Mouse (Mus musculus) embryonic facial prominence, embryonic 11.5 days (tissue): ENCODE data around the gene Sall1. TPM values are rescaled to one million over a fixed set of nuclear protein-coding genes. Genes with fewer than 3 reads are reported as not detected.

ENCODE experiments used
- ATAC-seq: fragments of 200-750 bp; cut with Nextera tagmentation; replicated peaks from 2 replicates; pipeline ENCODE4 v1.8.0; 2017; ENCODE audit warnings: low read depth; ENCODE audit not compliant: insufficient number of reproducible peaks, low FRiP score, low TSS enrichment
- DNase-seq: peaks from one replicate; pipeline ENCODE4 v3.0.0-alpha.2; 2015; ENCODE audit warnings: low spot score
- H3K27ac ChIP-seq: fragments of 300-500 bp; sonication (generic); replicated peaks from 2 replicates; pipeline ENCODE4 v1.5.1; 2014; ENCODE audit warnings: mild to moderate bottlenecking, low read depth, low read length, control low read depth
- H3K27me3 ChIP-seq: fragments of 300-500 bp; sonication (generic); 2 replicates; pipeline ENCODE4 v1.6.1; 2014; ENCODE audit warnings: mild to moderate bottlenecking, low read length, moderate library complexity, mixed read lengths; ENCODE audit not compliant: control insufficient read depth, insufficient read depth
- H3K36me3 ChIP-seq: fragments of 300-500 bp; sonication (generic); replicated peaks from 2 replicates; pipeline ENCODE4 v1.6.1; 2014; ENCODE audit warnings: low read depth, mild to moderate bottlenecking, low read length, moderate library complexity, mixed read lengths; ENCODE audit not compliant: control insufficient read depth, insufficient read depth
- H3K4me1 ChIP-seq: fragments of 300-500 bp; sonication (generic); 2 replicates; pipeline ENCODE4 v1.6.1; 2014; ENCODE audit warnings: low read length, mixed read lengths; ENCODE audit not compliant: control insufficient read depth, insufficient read depth
- H3K4me2 ChIP-seq: fragments of 300-500 bp; sonication (generic); 2 replicates; pipeline ENCODE4 v1.6.1; 2014; ENCODE audit warnings: low read depth, mild to moderate bottlenecking, control low read depth, low read length, moderate library complexity
- H3K4me3 ChIP-seq: fragments of 300-500 bp; sonication (generic); 2 replicates; pipeline ENCODE4 v1.5.1; 2014; ENCODE audit warnings: low read depth, low read length, control low read depth
- H3K9ac ChIP-seq: fragments of 300-500 bp; sonication (generic); replicated peaks from 2 replicates; pipeline ENCODE4 v1.6.1; 2014; ENCODE audit warnings: mild to moderate bottlenecking, control low read depth, low read length
- H3K9me3 ChIP-seq: fragments of 300-500 bp; sonication (generic); replicated peaks from 2 replicates; pipeline ENCODE4 v1.6.1; 2016; ENCODE audit warnings: mild to moderate bottlenecking, low read length, inconsistent platforms, mixed read lengths; ENCODE audit not compliant: control insufficient read depth
- WGBS: fragments of 180-500 bp; shearing (Covaris S2); extraction: QIAGEN DNeasy Blood & Tissue Kit; methylation state at CpG from one replicate; pipeline ENCODE4 v1.1.7; 2014; 5-methylcytosine and 5-hydroxymethylcytosine counted together
- polyA plus RNA-seq: library from polyadenylated mRNA; unstranded; fragments of >200 nt; fragmentation: Nextera tagmentation; extraction: Ambion mirVana; gene quantifications from 2 replicates; pipeline ENCODE4 v1.2.1, GENCODE M21; 2014

The Sall1 gene
- polyA plus RNA-seq, 1 experiment from 2014 or later, result 4.8 TPM

DNA sequence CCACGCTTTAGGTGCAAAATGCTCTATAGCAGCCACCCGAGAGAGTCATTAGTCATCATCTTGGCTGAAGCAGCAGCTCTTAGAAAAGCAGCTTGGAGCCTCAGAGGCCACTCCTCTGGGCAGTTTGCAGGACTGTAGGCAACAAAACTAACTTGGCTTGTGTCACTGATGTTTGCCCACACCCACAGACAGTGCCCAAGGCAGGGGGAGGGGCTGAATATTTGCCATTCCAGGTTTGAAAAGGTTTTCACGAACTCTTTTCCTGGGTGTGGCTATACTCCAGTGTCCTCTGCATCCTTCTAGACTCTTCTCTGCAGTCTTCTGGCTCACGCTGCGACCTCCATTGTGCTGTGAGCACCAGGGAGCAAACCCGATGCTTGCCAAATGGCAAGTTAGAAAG is 28.4 kb downstream of the Sall1 start:
- DNase-seq, result no peak
- Histone ChIP-seq H3K9ac (no peak overlapping the region), H3K27ac (no peak overlapping the region), H3K27me3 (no peaks in the 10 kb centered on the region), H3K36me3 (no peaks in the 10 kb centered on the region), H3K4me2 (no peak overlapping the region), H3K4me3 (no peak overlapping the region), H3K9me3 (no peaks in the 10 kb centered on the region), H3K4me1 (no peaks in the 10 kb centered on the region)
- ATAC-seq, result no peak
- 69% methylated on average over 6 of the region's 6 CpGs for WGBS

DNA sequence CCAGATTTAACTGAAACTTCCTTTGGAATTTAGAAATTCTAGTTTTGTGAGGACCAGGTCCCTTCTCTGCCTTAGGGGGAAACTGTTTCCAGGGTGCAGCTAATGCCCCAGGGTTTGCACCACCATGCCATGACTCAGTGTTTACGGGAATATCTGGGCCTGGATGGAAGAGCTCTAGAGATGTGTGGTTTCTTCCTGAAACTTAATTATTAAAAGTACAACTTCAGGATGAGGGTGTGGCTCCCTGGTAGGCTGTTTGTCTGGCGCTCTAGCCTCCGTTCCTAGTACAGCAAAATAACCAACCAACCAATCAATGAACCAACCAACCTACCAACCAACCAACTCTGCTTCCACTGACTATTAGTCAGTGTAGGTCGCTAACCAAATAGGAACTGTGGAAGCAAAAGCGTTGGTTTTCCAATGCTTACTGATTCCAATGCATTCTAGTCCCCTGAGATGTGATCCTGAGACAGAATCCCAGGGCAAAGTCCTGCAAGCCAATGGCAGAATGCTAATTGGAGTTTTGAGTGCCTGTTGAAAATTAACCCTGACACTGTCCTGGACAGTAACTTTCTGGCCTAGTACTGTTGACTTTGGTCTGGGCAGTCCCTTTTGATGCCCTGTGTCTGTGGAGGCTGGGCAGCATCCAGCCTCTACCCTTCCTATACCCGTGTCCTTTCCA is 31.0 kb downstream of the Sall1 start:
- 82% methylated on average over 6 of the region's 6 CpGs for WGBS
- Histone ChIP-seq H3K27me3 (no peaks in the 10 kb centered on the region; the same call in 1 of the 2 replicates), H3K27ac (no peak overlapping the region), H3K4me1 (no peaks in the 10 kb centered on the region), H3K9me3 (no peaks in the 10 kb centered on the region), H3K4me3 (no peak overlapping the region), H3K9ac (no peak overlapping the region), H3K36me3 (no peaks in the 10 kb centered on the region), H3K4me2 (no peak overlapping the region)
- no peak for ATAC-seq
- DNase-seq, result no peak

DNA sequence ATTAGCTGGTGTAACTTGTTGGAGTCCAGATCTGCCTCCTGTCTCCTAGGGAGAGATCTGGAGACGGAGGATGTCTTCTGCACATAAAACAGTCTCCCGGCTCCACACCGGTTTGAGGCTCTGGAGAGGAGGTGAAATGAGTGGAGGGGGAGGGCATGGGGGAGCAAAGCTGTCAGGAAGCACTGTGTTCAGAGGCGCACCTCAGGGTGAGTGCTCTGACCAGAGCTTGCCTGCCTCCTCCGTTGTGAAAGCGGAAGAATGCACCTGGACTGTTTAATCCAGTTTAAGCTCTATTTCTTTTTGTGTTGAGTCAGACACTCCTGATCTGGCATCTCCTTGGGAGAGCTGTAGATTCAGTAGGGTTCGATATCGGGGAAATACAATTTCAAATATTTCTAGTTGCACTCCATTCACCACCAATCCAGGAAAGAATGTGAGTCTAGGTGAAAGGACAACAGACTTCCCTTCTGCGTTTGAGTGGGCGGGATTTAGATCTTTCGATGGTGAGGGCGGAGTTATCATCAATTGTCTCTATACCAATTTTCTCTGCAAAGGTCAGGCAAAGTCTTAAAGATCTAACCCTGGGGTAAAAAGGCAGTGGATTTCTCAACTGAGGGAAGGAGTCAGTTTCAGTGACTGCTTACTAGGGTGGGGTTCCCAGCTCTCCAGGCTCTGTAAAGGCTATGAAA is 31.8 kb downstream of the Sall1 start:
- Histone ChIP-seq H3K4me1 (no peaks in the 10 kb centered on the region), H3K9me3 (no peaks in the 10 kb centered on the region), H3K36me3 (no peaks in the 10 kb centered on the region), H3K4me2 (no peak overlapping the region), H3K9ac (no peak overlapping the region), H3K27ac (no peak overlapping the region), H3K27me3 (peaks cover 5% of the 10 kb centered on the region), H3K4me3 (no peak overlapping the region)
- ATAC-seq, result no peak
- DNase-seq, result no peak
- WGBS, result 26% methylated on average over 12 of the region's 12 CpGs

DNA sequence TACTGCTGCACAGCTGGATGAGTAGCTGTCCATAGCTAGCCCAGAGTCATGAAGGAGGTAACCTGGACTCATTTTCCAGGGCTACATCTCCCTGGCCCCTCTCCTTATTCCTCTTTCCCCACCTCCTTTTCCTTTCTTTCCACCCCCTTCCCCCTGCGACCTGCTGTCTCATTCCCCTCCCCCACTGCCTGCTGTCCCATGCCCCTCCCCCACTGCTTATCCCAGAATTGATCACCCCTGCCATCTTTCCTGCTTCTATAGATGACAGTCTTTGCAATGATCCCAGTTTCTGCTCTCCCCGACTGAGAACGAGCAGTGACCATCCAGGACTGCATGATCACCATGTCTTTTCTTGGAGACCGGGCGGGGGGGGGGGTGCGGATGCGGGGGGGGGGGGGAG is 35.2 kb downstream of the Sall1 start:
- WGBS, result 32% methylated on average over 5 of the region's 7 CpGs
- no peaks in the 10 kb centered on the region; the same call in 1 of the 2 replicates for H3K4me1 ChIP-seq
- DNase-seq (no peak), ATAC-seq (no peak)
- no peaks in the 10 kb centered on the region for H3K36me3 ChIP-seq
- H3K9ac ChIP-seq, result no peak overlapping the region
- no peak overlapping the region for H3K4me2 ChIP-seq
- H3K4me3 ChIP-seq, result no peak overlapping the region
- H3K9me3 ChIP-seq, result no peaks in the 10 kb centered on the region
- peaks cover 14% of the 10 kb centered on the region for H3K27me3 ChIP-seq
- H3K27ac ChIP-seq, result no peak overlapping the region

DNA sequence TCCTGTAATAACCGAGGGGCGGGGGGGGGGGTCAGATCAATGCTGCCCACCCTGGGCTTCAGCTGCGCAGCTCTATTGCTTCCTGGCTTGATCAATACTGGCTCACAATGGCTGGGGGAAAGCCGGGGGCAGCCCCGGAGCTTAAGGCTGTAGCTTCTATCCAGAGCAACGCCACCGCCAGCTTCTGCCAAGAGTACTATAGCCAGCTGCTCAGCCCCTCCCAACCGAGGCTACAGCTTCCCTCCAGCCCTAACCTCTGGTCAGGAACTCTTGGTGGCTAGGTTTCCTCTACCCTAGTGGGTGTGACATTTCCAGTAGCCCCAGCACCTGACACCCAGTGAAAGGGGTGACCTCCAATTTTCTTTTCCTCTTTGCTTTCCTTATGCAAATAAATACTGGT is 36.8 kb downstream of the Sall1 start:
- Histone ChIP-seq H3K4me2 (0 out of 2 replicates have a peak overlapping the region, but pooled peaks have one; percentile 11), H3K4me1 (no peaks in the 10 kb centered on the region; the same call in 1 of the 2 replicates), H3K9ac (no peak overlapping the region), H3K9me3 (no peaks in the 10 kb centered on the region), H3K4me3 (peak overlapping the region; percentile 0; the same call in 1 of the 2 replicates), H3K36me3 (no peaks in the 10 kb centered on the region), H3K27me3 (peaks cover 17% of the 10 kb centered on the region), H3K27ac (no peak overlapping the region)
- 0% methylated on average over 8 of the region's 8 CpGs for WGBS
- no peak; the same call in 1 of the 2 replicates for ATAC-seq
- peak; percentile 46 for DNase-seq

DNA sequence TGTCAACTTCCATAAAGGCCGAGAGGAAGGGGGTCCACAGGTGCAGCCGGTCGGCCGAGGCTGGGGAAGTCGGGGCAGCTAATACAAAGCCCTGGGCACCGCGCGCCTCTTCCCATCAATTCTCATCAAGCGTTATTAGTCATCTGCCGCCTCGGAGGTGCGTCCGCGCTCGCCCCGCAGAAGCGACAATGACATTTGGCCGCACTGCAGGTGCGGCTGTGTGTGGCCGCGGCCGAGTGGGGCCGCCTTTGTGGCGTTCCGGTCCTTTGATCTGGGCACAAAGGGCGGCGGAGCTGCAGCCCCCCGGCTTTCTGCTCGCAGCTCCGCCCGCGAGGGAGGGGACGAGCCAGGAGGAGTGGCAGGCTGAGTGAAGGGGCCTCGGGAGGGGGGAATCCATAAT is 37.5 kb downstream of the Sall1 start:
- peak; percentile 52 for DNase-seq
- ATAC-seq, result no peak; the same call in 1 of the 2 replicates
- H3K27ac ChIP-seq, result no peak overlapping the region
- peaks cover 17% of the 10 kb centered on the region for H3K27me3 ChIP-seq
- no peaks in the 10 kb centered on the region for H3K9me3 ChIP-seq
- peak overlapping the region; percentile 38 for H3K4me3 ChIP-seq
- WGBS, result under 1% methylated on average over 34 of the region's 34 CpGs
- H3K9ac ChIP-seq, result peak overlapping the region; percentile 50
- peak overlapping the region; percentile 79 for H3K4me2 ChIP-seq
- no peaks in the 10 kb centered on the region; the same call in 1 of the 2 replicates for H3K4me1 ChIP-seq
- no peaks in the 10 kb centered on the region for H3K36me3 ChIP-seq

DNA sequence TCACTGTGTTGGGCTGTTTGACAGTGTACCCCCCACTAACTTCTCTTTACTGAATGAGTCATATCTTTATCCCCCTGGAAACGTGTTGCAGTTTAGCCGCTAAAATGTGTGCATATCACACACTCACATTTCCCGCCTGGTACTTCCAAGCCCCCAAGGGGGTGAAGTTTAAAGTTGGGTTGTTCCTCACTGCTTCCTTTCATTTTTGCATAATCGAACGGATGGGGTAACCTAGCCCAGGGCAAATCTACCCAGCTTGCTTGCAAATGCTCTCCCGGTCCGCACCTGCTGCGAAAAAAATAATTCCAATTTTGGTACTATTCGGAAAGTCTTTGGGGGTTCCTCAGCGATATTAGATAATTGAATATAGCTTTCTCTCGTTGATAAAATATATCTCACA is 38.2 kb downstream of the Sall1 start:
- Histone ChIP-seq H3K9me3 (no peaks in the 10 kb centered on the region), H3K27me3 (peaks cover 17% of the 10 kb centered on the region), H3K36me3 (no peaks in the 10 kb centered on the region), H3K4me1 (no peaks in the 10 kb centered on the region; the same call in 1 of the 2 replicates), H3K27ac (no peak overlapping the region), H3K4me3 (peak overlapping the region; percentile 38; the same call in 1 of the 2 replicates), H3K4me2 (no peak overlapping the region; the same call in 1 of the 2 replicates), H3K9ac (no peak overlapping the region)
- WGBS, result 38% methylated on average over 11 of the region's 11 CpGs
- DNase-seq, result no peak
- ATAC-seq, result no peak

DNA sequence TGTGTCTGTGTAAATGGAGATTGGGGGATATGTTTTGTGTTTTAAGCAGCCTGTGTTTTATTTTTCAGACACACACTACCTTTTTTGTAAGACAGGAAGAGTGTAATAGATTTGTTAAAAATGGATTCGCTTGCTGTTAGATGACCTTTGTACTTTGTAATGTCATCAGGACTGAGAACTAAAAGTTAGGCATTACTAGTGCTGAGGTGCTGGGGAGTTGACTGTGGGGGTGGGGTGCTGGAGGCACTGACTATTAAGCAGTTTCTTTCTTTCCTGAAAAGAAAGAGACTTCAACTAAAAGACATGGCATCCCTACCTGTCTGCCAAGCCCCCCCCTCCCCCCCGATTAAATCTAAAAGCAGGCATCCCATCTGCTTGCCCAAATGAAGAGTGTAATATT is 39.9 kb downstream of the Sall1 start:
- DNase-seq, result no peak
- 22% methylated on average over 2 of the region's 2 CpGs for WGBS
- H3K36me3 ChIP-seq, result no peaks in the 10 kb centered on the region
- ATAC-seq, result no peak
- H3K9ac ChIP-seq, result no peak overlapping the region
- peaks cover 17% of the 10 kb centered on the region for H3K27me3 ChIP-seq
- H3K27ac ChIP-seq, result no peak overlapping the region
- no peaks in the 10 kb centered on the region for H3K9me3 ChIP-seq
- no peaks in the 10 kb centered on the region; the same call in 1 of the 2 replicates for H3K4me1 ChIP-seq
- H3K4me3 ChIP-seq, result no peak overlapping the region
- H3K4me2 ChIP-seq, result no peak overlapping the region
